Mouse (Mus musculus): ENCODE data around the gene Slc15a3. TPM values are rescaled to one million over a fixed set of nuclear protein-coding genes. Genes with fewer than 3 reads are reported as not detected.
A peak's percentile ranks its signal among the peaks of the same experiment; 100 is the strongest.

Slc15a3 gene
- polyA plus RNA-seq, 1 experiment from 2014 or later, result 0.93 TPM

- Histone ChIP-seq H3K9ac (ENCODE audit: low read depth, low read length) (no peak overlapping the region), H3K4me3 (replicated peaks; ENCODE audit: low read depth, low read length) (no peak overlapping the region), H3K9me3 (replicated peaks; ENCODE audit: low read length) (no peaks in the 10 kb centered on the region), H3K36me3 (ENCODE audit: insufficient read depth, low read length) (peaks cover 60% of the 10 kb centered on the region), H3K27me3 (ENCODE audit: insufficient read depth, low read length) (no peaks in the 10 kb centered on the region), H3K4me1 (replicated peaks; ENCODE audit: insufficient read depth, low read length) (no peaks in the 10 kb centered on the region), H3K27ac (no peak overlapping the region), H3K4me2 (ENCODE audit: low read length) (no peak overlapping the region)
- DNase-seq (ENCODE audit: low spot score), result no peak
- WGBS, result 49% methylated on average over 22 of the region's 22 CpGs
- 0 out of 2 replicates have a peak, but pooled peaks have one; percentile 26 for ATAC-seq (replicated peaks; ENCODE audit: low FRiP score, low read depth)
- TF ChIP-seq CTCF (IDR thresholded peaks at IDR 0.05; ENCODE audit: low read depth), result peak; percentile 27; the same call in 1 of the 2 replicates
These were observed 20.6 kb downstream of the Slc15a3 start for GRCm38 (mm10) chr19:10860072-10860497.

GRCm38 (mm10) chr19:10866351-10866750 lies 26.8 kb downstream of the Slc15a3 start:
- Histone ChIP-seq H3K9ac (ENCODE audit: low read depth, low read length) (no peak overlapping the region), H3K4me1 (replicated peaks; ENCODE audit: insufficient read depth, low read length) (peaks cover 14% of the 10 kb centered on the region), H3K27ac (no peak overlapping the region), H3K4me2 (ENCODE audit: low read length) (no peak overlapping the region), H3K36me3 (ENCODE audit: insufficient read depth, low read length) (peaks cover 39% of the 10 kb centered on the region), H3K4me3 (replicated peaks; ENCODE audit: low read depth, low read length) (no peak overlapping the region), H3K9me3 (replicated peaks; ENCODE audit: low read length) (no peaks in the 10 kb centered on the region), H3K27me3 (ENCODE audit: insufficient read depth, low read length) (no peaks in the 10 kb centered on the region)
- 89% methylated on average over 13 of the region's 13 CpGs for WGBS
- ATAC-seq (replicated peaks; ENCODE audit: low FRiP score, low read depth) (no peak), DNase-seq (ENCODE audit: low spot score) (no peak)
- TF ChIP-seq CTCF (IDR thresholded peaks at IDR 0.05; ENCODE audit: low read depth), result no peak

- Histone ChIP-seq H3K4me3 (replicated peaks; ENCODE audit: low read depth, low read length) (peak overlapping the region; percentile 68), H3K9ac (ENCODE audit: low read depth, low read length) (peak overlapping the region; percentile 74), H3K4me2 (ENCODE audit: low read length) (peak overlapping the region; percentile 77), H3K4me1 (replicated peaks; ENCODE audit: insufficient read depth, low read length) (peaks cover 14% of the 10 kb centered on the region), H3K27me3 (ENCODE audit: insufficient read depth, low read length) (no peaks in the 10 kb centered on the region), H3K9me3 (replicated peaks; ENCODE audit: low read length) (no peaks in the 10 kb centered on the region), H3K36me3 (ENCODE audit: insufficient read depth, low read length) (peaks cover 34% of the 10 kb centered on the region), H3K27ac (no peak overlapping the region)
- ATAC-seq (replicated peaks; ENCODE audit: low FRiP score, low read depth), result no peak
- peak; percentile 40 for DNase-seq (ENCODE audit: low spot score)
- TF ChIP-seq CTCF (IDR thresholded peaks at IDR 0.05; ENCODE audit: low read depth), result no peak
- 11% methylated on average over 5 of the region's 5 CpGs for WGBS
These were observed 28.6 kb downstream of the Slc15a3 start for GRCm38 (mm10) chr19:10867946-10868622.

GRCm38 (mm10) chr19:10868623-10869141 lies 29.2 kb downstream of the Slc15a3 start:
- ATAC-seq (replicated peaks; ENCODE audit: low FRiP score, low read depth), result no peak
- Histone ChIP-seq H3K4me2 (ENCODE audit: low read length) (peak overlapping the region; percentile 77), H3K4me1 (replicated peaks; ENCODE audit: insufficient read depth, low read length) (peaks cover 14% of the 10 kb centered on the region), H3K9ac (ENCODE audit: low read depth, low read length) (peak overlapping the region; percentile 74), H3K4me3 (replicated peaks; ENCODE audit: low read depth, low read length) (peak overlapping the region; percentile 68), H3K36me3 (ENCODE audit: insufficient read depth, low read length) (peaks cover 36% of the 10 kb centered on the region), H3K27ac (no peak overlapping the region), H3K27me3 (ENCODE audit: insufficient read depth, low read length) (no peaks in the 10 kb centered on the region), H3K9me3 (replicated peaks; ENCODE audit: low read length) (no peaks in the 10 kb centered on the region)
- DNase-seq (ENCODE audit: low spot score), result peak; percentile 14
- no peak for TF ChIP-seq CTCF (IDR thresholded peaks at IDR 0.05; ENCODE audit: low read depth)
- under 1% methylated on average over 17 of the region's 17 CpGs for WGBS

GRCm38 (mm10) chr19:10869241-10869885 lies 29.8 kb downstream of the Slc15a3 start:
- Histone ChIP-seq H3K4me2 (ENCODE audit: low read length) (peak overlapping the region; percentile 77), H3K36me3 (ENCODE audit: insufficient read depth, low read length) (peaks cover 43% of the 10 kb centered on the region), H3K9me3 (replicated peaks; ENCODE audit: low read length) (no peaks in the 10 kb centered on the region), H3K9ac (ENCODE audit: low read depth, low read length) (peak overlapping the region; percentile 74), H3K27ac (peak overlapping the region; percentile 74; the same call in 1 of the 2 replicates), H3K4me1 (replicated peaks; ENCODE audit: insufficient read depth, low read length) (peaks cover 14% of the 10 kb centered on the region), H3K27me3 (ENCODE audit: insufficient read depth, low read length) (no peaks in the 10 kb centered on the region), H3K4me3 (replicated peaks; ENCODE audit: low read depth, low read length) (peak overlapping the region; percentile 68)
- under 1% methylated on average over 39 of the region's 43 CpGs for WGBS
- DNase-seq (ENCODE audit: low spot score) (peak; percentile 91), ATAC-seq (replicated peaks; ENCODE audit: low FRiP score, low read depth) (peak; percentile 84)
- TF ChIP-seq CTCF (IDR thresholded peaks at IDR 0.05; ENCODE audit: low read depth), result peak; percentile 36

GRCm38 (mm10) chr19:10869886-10870527 lies 30.5 kb downstream of the Slc15a3 start, which contains the start of gene Tmem132a:
Tmem132a (minus strand) TSS chr19:10869940.
- peak within 1 kb of the TSS; percentile 74; the same call in 1 of the 2 replicates for H3K27ac ChIP-seq
- ATAC-seq (replicated peaks; ENCODE audit: low FRiP score, low read depth) (no peak; the same call in 1 of the 2 replicates), DNase-seq (ENCODE audit: low spot score) (peak; percentile 5)
- H3K27me3 ChIP-seq (ENCODE audit: insufficient read depth, low read length), result no peaks in the 10 kb centered on the region
- H3K36me3 ChIP-seq (ENCODE audit: insufficient read depth, low read length), result peaks cover 41% of the 10 kb centered on the region
- no peak; the same call in 1 of the 2 replicates for TF ChIP-seq CTCF (IDR thresholded peaks at IDR 0.05; ENCODE audit: low read depth)
- WGBS, result 4% methylated on average over 8 of the region's 8 CpGs
- peak within 1 kb of the TSS; percentile 74 for H3K9ac ChIP-seq (ENCODE audit: low read depth, low read length)
- no peaks in the 10 kb centered on the region for H3K9me3 ChIP-seq (replicated peaks; ENCODE audit: low read length)
- H3K4me2 ChIP-seq (ENCODE audit: low read length), result peak within 1 kb of the TSS; percentile 77
- H3K4me3 ChIP-seq (replicated peaks; ENCODE audit: low read depth, low read length), result peak within 1 kb of the TSS; percentile 68
- H3K4me1 ChIP-seq (replicated peaks; ENCODE audit: insufficient read depth, low read length), result peaks cover 14% of the 10 kb centered on the region

All from kidney, postnatal 0 days (tissue).